9 mouse cellular contexts compared by ENCODE assay signal in genomic region chr12:101123013-101123412, GRCm38 (mm10). TPM values are rescaled to one million over a fixed set of nuclear protein-coding genes. Genes with fewer than 3 reads are reported as not detected.
A peak's percentile ranks its signal among the peaks of the same experiment; 100 is the strongest.
DNase-seq lines count a peak whose midpoint lies in the region; ATAC-seq and TF ChIP-seq lines count a peak whose summit lies in the region.
"Had no signal": no experiment of that assay in that cellular context is flagged by ENCODE, and none has a peak within 500 bp of the region (broad histone marks: within the 10 kb centered on the region; RNA-seq: fewer than 3 reads in every experiment).

No protein-coding gene starts in this region.

- H3K9me3 ChIP-seq in ES-Bruce4 (replicated peaks; ENCODE audit: control insufficient read depth, insufficient read depth, low read length, poor library complexity, severe bottlenecking) = no peaks in the 10 kb centered on the region
- no peaks in the 10 kb centered on the region for H3K9me3 ChIP-seq in embryonic facial prominence, embryonic 14.5 days (ENCODE audit: control insufficient read depth, low read length)

- TF ChIP-seq CTCF in kidney, adult 2 months (conservative IDR thresholded peaks at IDR 0.05; ENCODE audit: insufficient read depth, insufficient read length, low read depth, low read length) = 0 out of 2 replicates have a peak, but pooled peaks have one; percentile 9
- peak; percentile 20 for TF ChIP-seq CTCF in ES-Bruce4 (IDR thresholded peaks at IDR 0.05; ENCODE audit: low read depth, low read length)

- H3K4me3 ChIP-seq in kidney, adult 2 months (ENCODE audit: insufficient read depth, low read depth, low read length) = no peak overlapping the region
- H3K4me3 ChIP-seq in ES-Bruce4 (ENCODE audit: low read depth, low read length) = no peak overlapping the region
- no peak overlapping the region for H3K4me3 ChIP-seq in embryonic facial prominence, embryonic 14.5 days (ENCODE audit: low read depth, low read length)

- 13% methylated on average over 1 of the region's 1 CpGs for WGBS in kidney, adult 2 months
- 25% methylated on average over 1 of the region's 1 CpGs for WGBS in embryonic facial prominence, embryonic 14.5 days

- H3K9ac ChIP-seq in ES-Bruce4 (ENCODE audit: low read depth, poor library complexity, severe bottlenecking) = no peak overlapping the region
- H3K9ac ChIP-seq in embryonic facial prominence, embryonic 14.5 days (ENCODE audit: low read depth, low read length) = no peak overlapping the region

- no peak for TF ChIP-seq EP300 in ES-Bruce4 (IDR thresholded peaks at IDR 0.05; ENCODE audit: insufficient read depth, low read depth, low read length)

- no peaks in the 10 kb centered on the region for H3K27me3 ChIP-seq in kidney, adult 2 months (replicated peaks; ENCODE audit: control insufficient read depth, insufficient read depth, low read length)
- no peaks in the 10 kb centered on the region for H3K27me3 ChIP-seq in ES-Bruce4 (ENCODE audit: control insufficient read depth, insufficient read depth, low read length, poor library complexity, severe bottlenecking)
- H3K27me3 ChIP-seq in embryonic facial prominence, embryonic 14.5 days (replicated peaks; ENCODE audit: control insufficient read depth, insufficient read depth, low read length) = no peaks in the 10 kb centered on the region

- no peak for TF ChIP-seq POLR2A in kidney, adult 2 months (IDR thresholded peaks at IDR 0.05; ENCODE audit: low read depth, low read length)
- TF ChIP-seq POLR2A in ES-Bruce4 (IDR thresholded peaks at IDR 0.05; ENCODE audit: insufficient read depth, low read length) = no peak

- no peak for DNase-seq in kidney, adult 2 months
- DNase-seq in kidney, adult 18-20 months = no peak
- DNase-seq in 416B (ENCODE audit: low read depth) = peak; percentile 26
- peak; percentile 31 for DNase-seq in embryonic facial prominence, embryonic 14.5 days (ENCODE audit: low spot score)
- no peak for DNase-seq in frontal cortex, postnatal 14 days (ENCODE audit: low spot score in 2 of 2)
- DNase-seq in right cerebral cortex, postnatal 25 days = no peak
- DNase-seq: cerebellum, adult 9-11 months had no signal

- no peak overlapping the region for H3K27ac ChIP-seq in kidney, adult 2 months (ENCODE audit: insufficient read depth, low read depth, low read length)
- no peak overlapping the region for H3K27ac ChIP-seq in ES-Bruce4 (ENCODE audit: insufficient read depth, low read length)
- no peak overlapping the region for H3K27ac ChIP-seq in embryonic facial prominence, embryonic 14.5 days (replicated peaks; ENCODE audit: low read depth, low read length)

- H3K4me1 ChIP-seq in kidney, adult 2 months (ENCODE audit: control insufficient read depth, insufficient read depth, low read length) = no peaks in the 10 kb centered on the region
- no peaks in the 10 kb centered on the region for H3K4me1 ChIP-seq in ES-Bruce4 (ENCODE audit: control insufficient read depth, insufficient read depth, low read length)
- no peaks in the 10 kb centered on the region for H3K4me1 ChIP-seq in embryonic facial prominence, embryonic 14.5 days (ENCODE audit: control insufficient read depth, insufficient read depth, low read length)

- no peak for ATAC-seq in embryonic facial prominence, embryonic 14.5 days (ENCODE audit: low read depth)
- ATAC-seq in megakaryocyte-erythroid progenitor cell, adult 5-6 weeks (replicated peaks; ENCODE audit: low FRiP score, low TSS enrichment, poor library complexity, severe bottlenecking) = no peak

- H3K36me3 ChIP-seq in kidney, adult 2 months (ENCODE audit: control insufficient read depth, insufficient read depth, low read length) = no peaks in the 10 kb centered on the region
- no peaks in the 10 kb centered on the region for H3K36me3 ChIP-seq in ES-Bruce4 (ENCODE audit: control insufficient read depth, insufficient read depth, low read length, poor library complexity, severe bottlenecking)
- no peaks in the 10 kb centered on the region for H3K36me3 ChIP-seq in embryonic facial prominence, embryonic 14.5 days (ENCODE audit: control insufficient read depth, insufficient read depth, low read length)

- no peak overlapping the region for H3K4me2 ChIP-seq in embryonic facial prominence, embryonic 14.5 days (ENCODE audit: low read depth, low read length)

RNA-seq across cellular contexts. Expression of gene Ppp4r3a, which starts 39.5 kb away (rescaled TPM):
- polyA plus RNA-seq in kidney, adult 2 months (2012; rRNA removed) = 9.1 and 10.4 TPM in 2 replicates
- polyA plus RNA-seq in ES-Bruce4 (2011; ENCODE audit: insufficient read depth, insufficient read length, low read depth, missing spikeins) = 125 and 144 TPM in 2 replicates
- polyA plus RNA-seq in embryonic facial prominence, embryonic 14.5 days (2014; fragmentation: Nextera tagmentation; extraction: Ambion mirVana) = 33.9 and 36.4 TPM in 2 replicates
- total RNA-seq in megakaryocyte-erythroid progenitor cell, adult 5-6 weeks (2014; fragmentation: Nextera tagmentation) = 108 TPM in 2 replicates
- 135 and 176 TPM in 2 replicates for total RNA-seq in megakaryocyte-erythroid progenitor cell, adult 5-6 weeks (2017)

Comparison
In these comparisons a context has a peak if more than half of its experiments do, and no peak if none do; other contexts are left out.
1. DNase-seq: peak in 416B (single experiment) and embryonic facial prominence, embryonic 14.5 days (single experiment); none in kidney, adult 2 months (single experiment), kidney, adult 18-20 months (single experiment), frontal cortex, postnatal 14 days (0 of 2) and right cerebral cortex, postnatal 25 days (single experiment).